Mouse (Mus musculus) kidney, embryonic 15.5 days (tissue): ENCODE results near the gene Fap. TPM values are rescaled to one million over a fixed set of nuclear protein-coding genes. Genes with fewer than 3 reads are reported as not detected.

ENCODE experiments used
- ATAC-seq: fragments of 200-750 bp; cut with Nextera tagmentation; replicated peaks from 2 replicates; pipeline ENCODE4 v1.8.0; 2017; ENCODE audit warnings: moderate TSS enrichment; ENCODE audit not compliant: low FRiP score
- H3K27ac ChIP-seq: fragments of 300-500 bp; sonication (generic); 2 replicates; pipeline ENCODE4 v1.5.1; 2015; ENCODE audit warnings: mild to moderate bottlenecking, inconsistent platforms
- H3K27me3 ChIP-seq: fragments of 300-500 bp; sonication (generic); 2 replicates; pipeline ENCODE4 v1.6.1; 2015; ENCODE audit warnings: inconsistent platforms
- H3K36me3 ChIP-seq: fragments of 300-500 bp; sonication (generic); 2 replicates; pipeline ENCODE4 v1.6.1; 2015; ENCODE audit warnings: inconsistent platforms
- H3K4me1 ChIP-seq: fragments of 300-500 bp; sonication (generic); 2 replicates; pipeline ENCODE4 v1.6.1; 2015; ENCODE audit warnings: inconsistent platforms
- H3K4me2 ChIP-seq: fragments of 300-500 bp; sonication (generic); 2 replicates; pipeline ENCODE4 v1.6.1; 2015; ENCODE audit warnings: moderate library complexity, mild to moderate bottlenecking, inconsistent platforms
- H3K4me3 ChIP-seq: fragments of 300-500 bp; sonication (generic); replicated peaks from 2 replicates; pipeline ENCODE4 v1.5.1; 2015; ENCODE audit warnings: mild to moderate bottlenecking, inconsistent platforms
- H3K9ac ChIP-seq: fragments of 300-500 bp; sonication (generic); 2 replicates; pipeline ENCODE4 v1.6.1; 2015; ENCODE audit warnings: mild to moderate bottlenecking, inconsistent platforms
- H3K9me3 ChIP-seq: fragments of 300-500 bp; sonication (generic); replicated peaks from 2 replicates; pipeline ENCODE4 v1.6.1; 2016; ENCODE audit warnings: inconsistent platforms
- WGBS: fragments of 180-500 bp; shearing (Covaris S2); methylation state at CpG from one replicate; pipeline ENCODE4 v1.1.7; 2015; ENCODE audit warnings: mixed read lengths; 5-methylcytosine and 5-hydroxymethylcytosine counted together
- polyA plus RNA-seq: library from polyadenylated mRNA; unstranded; fragments of >200 nt; fragmentation: Nextera tagmentation; extraction: Ambion mirVana; gene quantifications from 2 replicates; pipeline ENCODE4 v1.2.1, GENCODE M21; 2015

Fap gene
- polyA plus RNA-seq, 1 experiment from 2014 or later = 6.9 TPM

- Histone ChIP-seq H3K4me3 (no peak overlapping the region), H3K4me1 (peaks cover under 1% of the 10 kb centered on the region; the same call in 1 of the 2 replicates), H3K4me2 (no peak overlapping the region), H3K27ac (no peak overlapping the region), H3K9ac (no peak overlapping the region), H3K27me3 (0 out of 2 replicates have a peak, but pooled peaks cover 5% of the 10 kb centered on the region), H3K36me3 (no peaks in the 10 kb centered on the region), H3K9me3 (no peaks in the 10 kb centered on the region)
- WGBS = 53% methylated on average over 6 of the region's 6 CpGs
- peak; percentile 52; the same call in 1 of the 2 replicates for ATAC-seq
Measured at GRCm38 (mm10) chr2:62454033-62454432, 119.8 kb downstream of the Fap start.

Other genes with a start within 250 kb of the Fap start
- 76.8 and 82.9 TPM in 2 replicates for gene Dpp4, start 161.8 kb downstream of the Fap start, polyA plus RNA-seq
- 0.14 and 1.0 TPM in 2 replicates for gene Gcg, start 90.4 kb downstream of the Fap start, polyA plus RNA-seq
- 2.7 and 3.1 TPM in 2 replicates for gene Ifih1, start 72.2 kb upstream of the Fap start, polyA plus RNA-seq
- 15.2 and 17.3 TPM in 2 replicates for gene Gca, start 90.2 kb upstream of the Fap start, polyA plus RNA-seq